Mouse (Mus musculus): ENCODE results near the gene Hpse.

Gene Hpse

GRCm38 (mm10) chr5:100719235-100720088 is at the start of gene Hpse:
Gene Hpse, minus strand, starts transcription at chr5:100719716.
- DNase-seq (ENCODE audit: low spot score), result no peak

- no peak for DNase-seq (ENCODE audit: low spot score)
Measured at GRCm38 (mm10) chr5:100766026-100766425, 46.5 kb upstream of the Hpse start.

- no peak for DNase-seq (ENCODE audit: low spot score)
Measured at GRCm38 (mm10) chr5:100761736-100762135, 42.2 kb upstream of the Hpse start.

GRCm38 (mm10) chr5:100760049-100760663 is 40.6 kb upstream of the Hpse start:
- DNase-seq (ENCODE audit: low spot score), result no peak

GRCm38 (mm10) chr5:100758121-100758520 is 38.6 kb upstream of the Hpse start:
- DNase-seq (ENCODE audit: low spot score), result no peak

- DNase-seq (ENCODE audit: low spot score), result no peak
Measured at GRCm38 (mm10) chr5:100753407-100753806, 33.9 kb upstream of the Hpse start.

GRCm38 (mm10) chr5:100751655-100752054 is 32.1 kb upstream of the Hpse start:
- DNase-seq (ENCODE audit: low spot score), result no peak

DNA sequence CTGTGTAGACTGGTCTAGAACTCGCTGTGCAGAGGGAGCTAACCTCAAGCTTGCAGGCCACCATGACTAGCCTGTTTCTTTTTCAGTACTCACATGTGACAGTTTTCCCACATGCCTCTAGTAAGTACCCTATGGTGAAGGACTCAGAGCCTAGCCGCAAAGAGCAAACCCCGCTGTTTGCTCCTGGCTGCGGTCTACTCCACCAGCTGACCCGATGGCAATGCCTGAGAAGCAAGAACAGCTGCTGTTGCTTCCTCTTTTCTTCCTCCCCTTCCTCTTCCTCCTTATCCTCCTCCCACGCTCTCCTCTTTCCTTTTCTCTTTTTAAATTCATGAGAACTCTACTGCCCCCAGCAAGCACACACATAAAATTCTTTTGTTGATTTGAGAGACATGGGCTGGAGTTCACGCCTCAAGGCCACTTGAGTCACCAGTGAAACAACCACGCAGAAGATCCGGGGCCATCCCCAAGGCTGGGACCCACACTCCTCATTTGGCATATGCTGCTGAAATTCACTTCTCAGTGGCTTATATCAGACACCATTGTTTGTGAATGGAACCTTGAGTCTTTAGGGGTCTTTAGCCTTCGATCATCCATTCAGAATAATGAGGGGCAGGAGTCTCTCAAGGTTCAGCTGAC is 31.2 kb upstream of the Hpse start:
- no peak for DNase-seq (ENCODE audit: low spot score)

- DNase-seq (ENCODE audit: low spot score), result no peak
Measured at GRCm38 (mm10) chr5:100738802-100739201, 19.3 kb upstream of the Hpse start.

DNA sequence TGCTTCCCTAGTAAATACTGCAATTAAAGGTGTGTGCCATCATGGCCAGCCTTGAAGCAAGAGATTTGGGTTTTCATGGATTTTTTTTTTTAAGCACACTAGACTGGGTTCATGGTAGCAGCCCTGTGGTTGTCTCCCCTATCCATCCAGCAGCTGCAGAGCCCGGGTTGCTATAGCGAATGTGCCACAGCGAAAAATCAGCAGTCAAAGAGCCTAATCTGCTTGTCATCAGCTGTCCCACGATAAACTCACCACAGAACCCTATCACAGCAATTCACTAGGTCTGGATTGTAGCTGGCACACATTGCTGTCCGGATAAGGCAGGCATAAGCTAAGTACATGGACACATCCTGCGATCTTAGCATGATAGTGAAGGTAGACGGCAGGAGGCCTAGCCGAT is 17.4 kb upstream of the Hpse start:
- no peak for DNase-seq (ENCODE audit: low spot score)

DNA sequence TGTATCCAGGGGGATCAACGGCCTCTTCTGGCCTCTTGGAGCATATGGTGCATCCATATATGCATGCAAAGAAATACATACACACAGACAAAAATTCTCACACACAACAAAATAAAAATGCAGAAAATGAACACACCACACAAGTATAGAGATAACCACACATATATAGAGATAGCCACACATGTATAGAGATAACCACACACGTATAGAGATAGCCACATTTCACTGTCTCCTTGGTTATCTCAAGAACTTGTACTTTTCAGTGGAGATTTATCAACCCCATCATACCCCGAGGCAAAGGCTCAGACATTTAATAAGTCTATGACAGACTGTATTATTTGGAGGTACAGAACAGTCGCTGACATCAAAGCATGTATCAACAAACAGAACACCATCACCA is 15.0 kb upstream of the Hpse start:
- no peak for DNase-seq (ENCODE audit: low spot score)

GRCm38 (mm10) chr5:100728757-100729156 is 9.2 kb upstream of the Hpse start:
- no peak for DNase-seq (ENCODE audit: low spot score)

GRCm38 (mm10) chr5:100726001-100726400 is 6.5 kb upstream of the Hpse start:
- DNase-seq (ENCODE audit: low spot score), result no peak

DNA sequence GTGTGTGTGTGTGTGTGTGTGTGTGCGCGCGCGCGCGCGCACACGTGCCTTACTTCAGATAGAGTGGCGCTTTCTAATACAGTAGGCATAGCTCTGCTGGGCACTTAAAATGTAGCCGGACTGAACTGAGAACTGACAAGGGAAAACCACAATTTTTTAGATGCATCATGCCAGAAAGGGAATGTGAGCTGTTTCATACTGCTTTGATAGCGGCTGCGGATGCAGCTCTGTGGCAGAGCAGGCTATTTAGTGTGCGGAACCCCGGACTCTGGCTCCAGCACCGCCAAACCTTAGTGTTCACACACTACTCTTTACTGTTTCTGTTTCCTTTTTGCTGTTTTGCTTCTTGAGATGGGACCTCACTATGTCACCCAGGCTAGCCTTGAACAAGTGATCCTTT is 2.8 kb downstream of the Hpse start:
- no peak for DNase-seq (ENCODE audit: low spot score)

- no peak for DNase-seq (ENCODE audit: low spot score)
Measured at GRCm38 (mm10) chr5:100711219-100711618, 8.3 kb downstream of the Hpse start.

DNA sequence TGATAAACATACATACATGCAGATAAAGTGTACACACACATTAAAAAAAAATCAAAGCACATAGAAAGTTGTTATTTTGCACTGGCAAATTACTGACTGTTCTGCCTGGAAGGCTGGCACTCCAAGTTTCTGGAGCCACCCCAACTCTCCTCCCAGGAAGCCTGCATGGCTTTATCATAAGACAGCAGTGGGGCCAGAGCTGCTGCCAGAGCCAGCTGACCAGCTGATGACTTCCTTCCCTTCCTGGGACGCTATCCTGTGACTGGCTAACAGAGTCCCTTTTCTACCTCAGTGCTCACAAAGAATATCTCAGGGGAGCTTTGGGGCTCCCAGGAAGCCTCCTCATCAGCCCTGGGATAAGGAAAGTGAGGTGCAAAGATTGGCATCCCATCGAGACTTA is 9.5 kb downstream of the Hpse start:
- no peak for DNase-seq (ENCODE audit: low spot score)

DNA sequence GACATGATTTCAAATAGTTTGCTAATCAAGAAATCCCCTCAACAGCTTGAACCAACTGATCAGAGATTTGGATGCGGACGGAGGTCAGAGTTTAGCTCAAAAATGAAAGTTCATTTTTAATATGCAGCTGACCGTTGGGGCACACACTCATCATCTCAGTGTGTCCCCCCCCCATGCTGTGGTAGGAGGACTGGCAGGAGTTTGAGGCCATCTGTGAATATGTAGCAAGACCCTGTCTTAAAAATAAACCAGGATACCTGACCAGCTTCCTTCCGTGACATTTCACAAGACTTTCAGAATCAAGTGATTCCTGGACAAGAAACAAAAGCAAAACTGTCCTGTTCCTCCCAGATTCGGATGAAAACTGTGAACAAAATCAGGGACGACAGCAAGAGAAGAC is 10.5 kb downstream of the Hpse start:
- DNase-seq (ENCODE audit: low spot score), result no peak

DNA sequence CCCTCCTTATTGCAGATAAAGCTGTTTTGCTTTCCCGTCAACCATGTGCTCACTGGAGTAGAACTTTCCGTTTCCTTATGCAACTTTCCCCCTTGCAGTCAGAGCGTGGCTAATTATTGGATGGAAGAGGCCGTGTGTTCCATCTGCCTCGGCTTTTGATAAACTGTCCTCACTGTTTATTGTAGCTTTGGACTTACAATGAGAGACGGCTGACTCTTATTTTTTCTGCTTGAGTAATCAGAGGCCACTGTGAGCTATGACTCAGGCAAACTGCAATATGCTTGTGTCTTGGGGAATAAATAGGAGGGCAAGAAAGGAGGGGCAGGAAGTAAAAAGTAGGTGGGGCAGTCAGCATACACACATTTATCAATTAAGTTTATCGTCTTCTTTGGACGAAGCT is 12.8 kb downstream of the Hpse start:
- no peak for DNase-seq (ENCODE audit: low spot score)

DNA sequence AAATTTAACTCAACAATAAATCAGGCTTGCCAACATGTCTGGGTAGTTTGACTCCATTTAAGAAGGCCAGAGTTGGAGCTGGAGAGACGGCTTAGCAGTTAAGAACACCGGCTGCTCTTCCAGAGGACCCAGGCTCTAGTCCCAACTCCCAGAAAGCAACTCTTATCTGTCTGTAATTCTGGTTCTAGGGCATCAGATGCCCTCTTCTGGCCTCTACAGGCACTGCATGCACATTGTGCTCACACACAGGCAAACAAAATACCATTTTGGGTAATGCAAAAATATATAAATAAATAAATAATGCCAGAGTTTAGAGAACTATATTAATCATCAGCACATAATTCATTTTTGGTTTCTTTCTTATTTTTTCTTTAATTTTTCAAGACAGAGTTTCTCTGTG is 15.2 kb downstream of the Hpse start:
- DNase-seq (ENCODE audit: low spot score), result no peak

DNA sequence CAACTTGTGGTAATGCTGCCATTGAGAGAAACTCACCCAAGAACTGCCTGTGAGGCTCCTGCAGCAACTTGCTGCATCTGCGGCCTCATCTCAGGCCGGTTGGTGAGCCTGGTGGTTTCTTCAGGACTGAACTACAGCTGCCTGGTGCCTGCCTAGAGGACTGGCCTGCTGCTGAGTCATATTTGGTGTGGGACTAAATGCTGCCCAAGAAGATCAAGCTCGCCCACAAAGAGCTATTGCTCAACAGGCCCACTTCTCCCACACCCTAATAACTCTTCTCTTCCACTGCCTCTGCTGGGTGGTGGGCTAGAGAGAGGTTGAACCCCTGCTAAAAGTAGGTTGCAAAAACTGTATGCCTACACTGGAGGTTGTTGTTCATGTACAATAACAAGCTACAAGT is 17.2 kb downstream of the Hpse start:
- no peak for DNase-seq (ENCODE audit: low spot score)

- no peak for DNase-seq (ENCODE audit: low spot score)
Measured at GRCm38 (mm10) chr5:100700861-100701620, 18.5 kb downstream of the Hpse start.

DNA sequence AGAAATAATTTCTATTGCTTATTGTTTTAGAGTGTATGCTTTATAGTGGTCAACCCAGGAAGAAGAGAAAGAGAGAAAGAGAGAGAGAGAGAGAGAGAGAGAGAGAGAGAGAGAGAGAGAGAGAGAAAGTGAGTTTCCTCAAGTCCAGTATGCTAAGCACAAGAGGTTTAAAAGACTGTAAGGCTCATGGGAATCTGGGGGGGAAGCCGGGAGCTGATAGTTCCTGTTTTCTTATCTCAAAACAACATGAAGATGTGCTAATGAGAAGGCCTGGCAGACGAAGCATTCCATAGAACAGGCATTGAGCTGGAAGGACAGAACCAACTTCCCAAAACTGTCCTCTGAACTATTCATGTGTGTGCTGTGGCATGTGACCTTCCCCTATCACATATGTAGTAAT is 21.6 kb downstream of the Hpse start:
- no peak for DNase-seq (ENCODE audit: low spot score)

DNA sequence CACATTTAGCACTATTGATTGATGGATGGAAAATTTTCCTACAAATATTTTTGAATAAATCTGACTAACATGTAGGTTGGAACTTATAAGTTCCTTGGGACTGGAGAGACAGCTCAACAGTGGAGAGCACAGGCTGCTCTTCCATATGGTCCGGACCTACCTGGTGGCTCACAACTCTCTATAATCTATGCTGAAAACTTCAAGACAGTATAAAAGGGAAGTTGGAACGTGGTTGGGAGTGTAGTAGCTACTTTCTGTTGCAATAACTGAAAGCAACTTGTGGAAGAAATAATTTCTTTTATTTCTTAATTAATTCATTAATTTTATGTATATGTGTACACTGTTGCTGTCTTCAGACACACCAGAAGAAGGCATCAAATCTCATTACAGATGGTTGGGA is 22.1 kb downstream of the Hpse start:
- DNase-seq (ENCODE audit: low spot score), result no peak

All from layer of hippocampus, adult 9-10 months (tissue).